Mouse (Mus musculus): ENCODE measurements around the gene Flywch2.
"Not testable (repeated sequence)": the region's sequence is repeated elsewhere in the genome, so short reads cannot be mapped to it uniquely, and the experiment has no call there.

Flywch2 gene

DNA sequence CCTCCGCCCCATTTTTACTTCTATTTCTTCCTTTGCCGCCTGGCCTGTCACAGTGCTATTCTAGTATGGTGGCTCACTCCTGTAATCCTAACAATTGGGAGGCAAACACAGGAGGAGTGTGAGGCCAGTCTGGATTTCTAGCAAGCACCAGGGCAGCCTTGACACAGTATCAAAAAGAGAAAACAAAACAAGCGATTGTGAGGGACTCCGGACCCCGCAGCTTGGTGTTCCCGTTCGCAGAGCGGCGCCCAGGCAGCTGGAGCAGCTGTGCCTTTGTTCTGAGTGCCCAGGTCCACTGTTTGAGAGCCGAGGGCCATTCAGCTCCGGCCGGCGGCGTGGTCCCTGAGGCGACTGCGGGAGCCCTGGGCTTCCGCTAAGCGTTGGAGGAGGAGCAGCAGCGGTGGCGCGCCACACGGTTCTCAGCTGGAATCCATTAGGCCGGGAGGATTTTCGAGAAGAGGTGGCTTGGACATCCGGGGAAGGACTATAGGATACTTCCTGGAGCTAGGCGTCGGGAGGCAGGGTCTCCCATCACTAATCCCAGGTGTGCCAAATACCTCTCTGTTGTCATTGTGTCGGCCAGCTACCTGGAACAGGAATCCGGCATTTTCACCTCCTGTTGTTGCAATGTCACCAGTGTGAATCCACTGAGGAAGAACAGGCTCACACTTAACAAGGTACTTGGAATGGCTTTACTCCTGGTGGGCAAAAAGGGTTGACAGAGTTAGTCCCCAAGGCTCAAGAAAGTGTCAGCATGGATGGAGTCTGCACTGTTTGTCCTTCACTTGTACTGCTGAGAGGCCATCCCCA is 4.6 kb upstream of the Flywch2 start, which contains the start of gene Srrm2:
TSS of gene Srrm2 (plus strand) at position 264 of the 810 bp plus-strand sequence.
- peak; percentile 61 to 74 for DNase-seq

DNA sequence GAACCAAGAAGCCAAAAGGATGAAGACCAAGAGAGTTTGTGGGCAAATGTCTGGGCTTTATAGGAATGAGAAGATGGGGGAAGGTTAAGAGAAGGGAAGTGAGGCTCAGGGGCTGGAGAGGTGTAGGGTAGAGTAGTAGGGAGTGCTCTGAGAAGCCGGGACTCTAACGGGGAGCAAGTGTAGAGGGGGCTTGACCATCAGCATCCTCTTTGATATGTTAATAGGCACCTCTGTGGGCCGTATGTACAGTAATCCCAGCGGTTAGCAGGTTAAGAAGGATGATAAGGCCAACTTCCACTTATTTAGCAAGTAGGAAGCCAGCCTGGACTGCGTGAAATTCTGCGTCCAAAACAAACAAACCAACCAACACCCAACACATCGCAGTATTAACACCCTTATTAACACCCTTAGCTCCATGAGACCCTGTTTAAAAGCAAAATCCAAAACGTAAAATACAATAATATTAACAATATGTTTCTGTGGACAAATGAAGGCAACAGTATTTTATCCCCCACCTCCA is 3.9 kb upstream of the Flywch2 start:
- no peak for DNase-seq

DNA sequence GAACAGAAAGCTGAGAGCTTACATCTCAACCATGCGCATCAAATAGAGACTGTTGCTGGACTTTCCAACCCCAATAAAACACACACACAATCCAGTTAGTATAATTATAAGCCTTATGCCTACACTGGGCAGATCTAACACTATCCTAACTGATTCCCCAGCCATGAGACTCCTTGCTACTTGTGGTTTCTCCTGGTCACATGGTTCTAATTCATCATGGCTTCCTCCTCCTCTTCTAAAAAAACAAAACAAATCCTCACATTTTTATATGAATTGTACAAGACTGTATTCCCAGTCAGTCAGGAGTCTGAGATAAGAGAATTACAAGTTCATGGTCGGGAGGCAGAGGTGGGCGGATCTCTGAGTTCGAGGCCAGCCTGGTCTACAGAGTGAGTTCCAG is 3.1 kb upstream of the Flywch2 start:
- DNase-seq = no peak

DNA sequence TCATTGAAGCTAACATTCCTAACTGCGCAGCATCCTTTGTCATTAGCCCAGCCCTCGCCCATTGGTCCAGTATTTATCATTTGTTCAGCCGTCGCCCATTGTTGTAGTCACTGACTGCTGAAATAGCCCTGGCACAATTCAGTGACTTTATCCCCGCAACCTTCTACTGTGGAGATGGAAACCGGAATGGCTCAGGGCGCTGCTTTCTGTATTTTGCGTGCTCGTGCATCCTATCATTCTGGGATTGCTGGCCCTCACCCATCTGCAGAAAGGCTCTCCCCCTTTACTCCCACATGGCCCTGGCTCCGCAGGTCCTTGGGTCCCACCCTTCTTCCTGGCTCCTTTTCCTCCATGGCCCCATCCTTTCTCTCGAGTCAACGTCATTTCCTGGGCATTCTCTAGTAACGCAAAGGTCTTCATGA is 640 bp upstream of the Flywch2 start:
- peak; percentile 60 to 64 for DNase-seq

DNA sequence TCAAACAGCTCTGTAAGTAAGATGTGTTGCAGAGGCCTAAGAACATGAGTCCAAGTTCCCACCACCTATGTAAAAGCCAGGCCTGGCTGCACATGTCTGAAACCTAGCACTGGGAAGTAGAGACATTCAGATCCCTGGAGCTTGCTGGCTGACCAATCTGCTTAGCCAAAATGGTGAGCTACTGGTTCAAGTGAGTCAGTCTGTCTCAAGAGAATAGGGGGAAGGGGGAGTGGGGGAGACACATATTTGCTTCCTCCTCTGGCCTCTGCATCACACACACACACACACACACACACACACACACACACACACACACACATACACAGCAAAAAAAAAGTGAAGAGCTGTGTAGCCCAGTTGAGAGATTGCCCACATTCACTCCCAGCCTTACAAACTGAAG is 2.5 kb downstream of the Flywch2 start:
- DNase-seq = no peak

DNA sequence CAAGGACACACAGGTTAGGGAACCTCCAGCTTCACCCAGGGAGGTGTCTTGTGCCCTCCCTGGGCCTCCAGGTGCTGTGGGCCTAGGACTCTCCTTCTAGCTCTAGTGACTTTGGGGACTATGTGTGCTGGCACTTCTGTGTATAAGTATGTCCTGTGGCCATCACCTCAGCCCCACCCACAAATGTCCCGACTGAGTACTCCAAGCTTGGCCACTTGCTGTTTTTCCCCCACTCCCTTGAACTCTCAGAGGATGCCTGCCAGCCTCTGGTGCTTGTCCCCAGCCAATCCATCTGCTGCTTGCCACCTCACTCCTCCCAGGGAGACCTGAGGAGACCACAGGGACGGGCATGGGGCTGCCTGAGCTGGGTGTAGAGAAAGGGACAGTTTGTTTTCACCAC is 7.4 kb downstream of the Flywch2 start:
- DNase-seq = no peak

DNA sequence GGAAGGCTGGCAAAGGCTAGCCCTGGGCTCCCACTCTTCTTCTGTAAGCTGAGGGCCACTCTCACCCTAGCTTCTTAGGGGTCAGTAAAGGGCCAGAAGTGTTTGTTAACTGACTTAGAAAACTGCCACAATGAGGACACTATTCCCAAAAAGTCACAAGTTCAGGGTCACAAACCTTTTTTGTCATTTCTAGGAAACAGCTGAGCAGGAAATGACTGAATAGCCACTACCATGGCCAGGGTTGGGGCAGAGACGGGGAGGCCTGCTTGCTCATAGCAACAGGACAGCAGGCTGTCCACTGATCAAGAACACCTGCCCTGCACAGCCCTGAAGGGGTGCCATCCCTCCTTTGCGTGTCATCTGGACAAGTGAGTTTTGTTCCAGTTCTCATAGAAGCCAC is 8.7 kb downstream of the Flywch2 start:
- DNase-seq = no peak

DNA sequence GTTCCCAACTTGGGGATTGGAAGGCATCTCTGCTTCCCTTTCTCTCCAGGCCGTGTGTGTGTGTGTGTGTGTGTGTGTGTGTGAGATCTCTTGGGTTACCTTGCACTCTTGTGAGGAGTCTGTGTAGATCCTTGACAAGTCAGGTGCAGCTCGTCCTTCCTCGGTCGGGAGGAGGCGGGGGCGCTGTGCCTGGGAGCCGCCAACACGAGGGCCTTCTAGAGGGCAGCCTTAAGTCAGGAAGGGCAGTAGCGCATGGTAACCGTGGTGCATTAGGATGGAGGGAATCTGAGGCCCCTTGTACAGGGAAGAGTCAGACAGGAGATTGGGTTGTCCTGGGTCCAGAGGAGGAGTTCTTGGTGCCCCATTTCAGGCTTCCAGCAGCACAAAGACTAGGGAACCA is 9.7 kb downstream of the Flywch2 start:
- no peak for DNase-seq

DNA sequence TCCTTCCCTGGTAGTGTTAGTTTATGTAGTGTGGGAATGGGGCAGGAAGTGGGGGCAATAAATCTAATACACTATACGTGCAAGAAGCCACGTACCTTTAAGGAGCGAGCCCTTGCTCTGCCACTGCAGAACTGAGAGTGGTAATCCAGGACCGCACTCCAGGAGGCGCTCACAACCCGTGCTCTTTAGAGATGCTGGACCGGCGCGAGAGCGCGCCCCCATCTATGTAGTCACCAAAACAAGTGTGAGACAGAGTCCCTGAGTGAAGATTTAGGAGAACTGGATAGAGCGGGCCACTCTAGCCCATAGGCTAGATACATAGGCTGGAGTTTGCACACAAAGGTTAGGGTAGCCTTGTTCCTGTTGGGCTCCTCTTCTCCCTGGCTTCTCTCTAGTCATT is 11.8 kb downstream of the Flywch2 start:
- peak; percentile 83 for DNase-seq

DNA sequence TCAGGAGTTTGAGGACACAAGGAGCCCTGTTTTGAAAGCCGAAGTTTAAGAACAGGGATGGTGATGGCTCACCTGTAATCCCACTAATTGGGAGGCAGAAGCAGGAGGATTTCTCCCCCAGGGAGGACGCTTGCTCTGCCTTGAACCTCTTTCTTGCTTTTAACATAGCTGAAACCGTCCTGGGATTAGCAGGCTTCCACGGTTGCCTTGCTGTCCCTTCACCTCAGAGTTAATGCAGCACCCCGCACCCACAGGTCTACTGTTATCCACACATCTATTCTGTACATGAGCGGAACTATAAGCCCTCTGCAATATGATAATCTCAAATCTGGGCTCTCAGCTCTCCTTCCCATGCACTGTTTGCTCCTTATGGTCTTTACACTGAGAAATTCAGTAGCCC is 12.2 kb downstream of the Flywch2 start:
- DNase-seq = no peak

DNA sequence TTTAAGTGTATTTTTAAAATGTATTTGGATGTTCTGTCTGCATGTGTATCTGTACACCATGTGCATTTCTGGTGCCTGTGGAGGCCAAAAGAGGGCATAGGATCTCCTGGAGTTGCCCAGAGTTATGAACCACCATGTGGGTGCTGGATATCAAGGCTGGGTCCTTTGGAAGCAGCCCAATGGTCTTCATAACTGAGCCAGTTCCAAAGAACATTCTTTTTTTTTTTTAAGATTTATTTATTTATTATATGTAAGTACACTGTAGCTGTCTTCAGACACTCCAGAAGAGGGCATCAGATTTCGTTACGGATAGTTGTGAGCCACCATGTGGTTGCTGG is 13.7 kb downstream of the Flywch2 start:
- not testable (repeated sequence) for DNase-seq

DNA sequence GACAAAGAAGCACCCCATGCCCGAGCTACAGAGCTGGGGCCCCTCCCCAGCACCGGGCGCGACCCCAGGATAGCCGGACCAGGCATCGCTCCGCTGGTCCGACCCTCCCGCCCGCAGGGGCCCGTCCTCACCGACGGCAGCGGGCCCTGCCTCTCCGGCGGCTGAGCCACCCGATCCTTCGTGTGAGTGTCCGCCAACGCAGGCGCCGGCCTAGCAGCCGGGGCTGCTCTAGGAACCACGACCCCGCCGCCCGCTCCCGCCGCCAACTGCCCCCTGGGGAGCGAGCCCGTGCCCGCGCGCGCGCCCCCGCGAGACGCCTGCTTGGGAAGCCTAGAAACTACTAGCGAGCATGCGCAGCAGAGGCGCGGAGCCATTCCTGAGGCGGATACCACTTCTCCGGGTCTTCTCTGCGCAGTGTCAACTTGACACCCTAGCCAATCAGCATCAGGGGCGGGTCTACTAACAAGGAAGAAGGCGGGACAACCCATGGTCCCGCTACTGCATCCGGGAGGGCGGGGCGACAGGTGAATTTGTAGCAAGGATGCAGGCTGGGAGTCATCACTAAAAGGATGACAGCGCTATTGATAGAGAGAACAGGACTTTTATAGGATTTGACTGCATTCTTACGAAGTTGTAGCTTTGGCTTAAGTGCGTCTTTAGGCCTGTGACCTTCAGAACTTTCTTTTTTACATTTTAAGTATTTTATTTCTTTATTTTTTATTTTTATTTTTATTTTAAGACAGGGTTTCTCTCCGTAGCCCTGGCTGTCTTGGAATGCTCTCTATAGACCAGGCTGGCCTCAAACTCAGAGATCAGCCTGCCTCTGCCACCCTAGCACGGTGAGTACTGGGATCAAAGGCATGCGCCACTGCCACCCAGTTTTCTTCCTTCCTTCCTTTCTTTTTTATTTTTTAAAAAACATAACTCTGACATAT is 14.3 kb downstream of the Flywch2 start, which contains the start of gene Flywch1:
TSS of gene Flywch1 (minus strand) at position 319 of the 935 bp plus-strand sequence.
- peak; percentile 99 for DNase-seq

DNA sequence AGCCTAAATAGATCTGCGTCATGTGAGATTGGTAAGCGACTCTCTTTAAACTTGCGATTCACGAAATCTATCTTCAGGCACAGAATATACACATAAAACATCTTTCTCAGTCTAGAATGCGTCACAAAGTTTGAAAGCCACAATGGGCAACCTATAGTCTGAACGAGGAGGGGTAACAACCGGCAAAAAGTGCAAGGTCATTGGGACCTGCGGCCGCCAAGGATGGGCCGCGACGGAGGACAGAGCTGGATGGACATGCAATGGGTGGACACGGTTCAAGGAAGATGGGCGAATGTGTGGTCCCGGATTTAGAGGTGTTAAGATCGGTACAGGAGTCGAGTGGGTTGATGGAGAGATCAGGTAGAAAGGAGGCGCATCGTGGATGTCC is 15.0 kb downstream of the Flywch2 start:
- DNase-seq = no peak

DNA sequence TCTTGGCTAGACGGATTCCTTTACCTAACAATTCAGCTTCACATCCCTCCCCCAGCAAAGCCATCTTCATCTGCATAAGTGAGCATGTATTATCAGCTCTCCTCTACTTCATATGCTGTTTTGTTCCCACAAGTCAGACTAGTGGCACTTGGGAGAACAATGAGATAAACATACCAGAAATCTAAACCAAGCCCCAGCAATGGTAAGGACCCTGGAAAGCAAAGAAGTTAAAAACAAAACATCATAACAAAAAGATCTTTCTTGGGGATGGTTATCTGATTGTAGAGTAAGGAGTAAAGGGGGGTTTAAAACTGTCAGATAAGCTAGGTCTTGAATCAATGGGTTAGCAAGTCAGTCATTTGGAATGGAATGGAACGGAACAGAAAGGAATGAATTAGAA is 15.4 kb downstream of the Flywch2 start:
- DNase-seq = no peak

DNA sequence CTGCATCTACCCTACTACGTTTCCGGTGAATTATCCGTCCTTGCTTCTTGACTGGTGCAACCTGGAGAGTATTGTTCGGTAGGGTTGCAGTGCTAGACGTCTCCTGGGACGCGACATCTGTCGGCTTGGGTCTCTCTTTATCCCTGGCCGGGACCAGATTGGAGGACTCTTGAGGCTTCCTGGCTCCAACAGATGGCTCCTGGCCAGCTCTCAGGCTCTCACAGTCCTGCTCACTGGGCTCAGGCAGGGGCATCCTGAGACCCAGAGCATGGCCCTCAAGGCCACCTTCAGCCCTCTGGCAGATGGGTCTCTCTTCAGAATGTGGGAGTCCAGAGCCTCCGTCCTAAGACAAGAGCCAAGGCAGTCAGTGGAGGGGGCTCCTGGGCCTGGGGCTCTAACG is 22.9 kb downstream of the Flywch2 start:
- DNase-seq = peak; percentile 66 to 67

DNA sequence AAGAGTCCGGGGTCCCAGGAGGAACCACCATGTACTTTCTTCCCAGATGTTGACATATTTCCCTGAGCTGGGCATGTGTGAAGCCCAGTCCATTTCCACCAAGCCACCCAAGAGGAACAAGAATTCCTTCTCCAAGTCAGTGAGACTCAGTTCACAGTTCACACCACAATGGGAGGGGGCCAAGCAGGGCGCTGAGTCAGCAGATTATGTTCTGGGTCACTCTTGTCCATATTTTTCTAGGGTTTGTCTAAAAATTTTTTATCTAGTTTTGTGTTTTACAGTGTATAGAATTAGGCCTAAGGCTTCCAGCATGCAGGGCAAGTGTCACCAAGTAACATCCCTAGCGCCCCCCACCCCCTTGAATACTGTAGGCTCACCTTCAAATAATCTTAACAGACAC is 24.7 kb downstream of the Flywch2 start:
- no peak for DNase-seq

DNA sequence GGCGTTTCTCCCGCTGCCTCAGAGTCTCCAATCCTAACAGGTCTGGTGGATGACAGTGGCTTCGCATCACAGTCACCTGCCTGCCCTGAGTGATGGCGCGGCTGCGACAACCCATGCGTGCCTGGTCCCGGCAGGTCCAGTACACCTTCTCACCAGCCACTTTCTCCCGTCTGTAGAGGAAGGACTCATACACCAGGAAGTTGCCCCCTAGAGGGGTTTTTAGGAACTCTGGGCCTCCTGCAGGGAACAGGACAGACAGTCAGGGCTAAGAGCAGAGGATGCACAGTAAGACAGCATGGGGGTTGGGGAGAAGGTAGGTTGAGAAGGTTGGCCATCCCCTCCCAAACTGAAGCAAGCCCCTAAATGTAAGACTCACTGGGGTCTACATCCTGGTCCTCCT is 25.6 kb downstream of the Flywch2 start:
- no peak for DNase-seq

DNA sequence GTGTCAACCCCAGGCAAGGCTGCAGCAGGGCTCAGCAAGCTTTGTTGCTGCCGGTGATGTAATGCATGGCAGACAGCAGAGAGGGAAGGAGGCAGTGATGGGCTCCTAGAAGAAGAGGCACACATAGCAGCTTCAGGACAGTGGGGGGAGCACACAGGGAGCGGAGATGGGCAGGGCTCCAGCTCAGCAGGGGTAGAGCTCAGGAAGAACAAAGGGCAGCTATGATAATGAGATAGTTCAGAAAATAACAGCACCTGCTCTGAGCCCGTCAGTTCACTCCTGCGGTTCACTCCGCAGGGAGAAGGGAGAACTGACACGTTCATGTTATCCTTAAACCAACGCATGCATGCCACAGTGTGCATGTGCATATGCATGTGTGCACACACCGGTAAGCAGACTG is 27.1 kb downstream of the Flywch2 start:
- DNase-seq = peak; percentile 45 to 57

DNA sequence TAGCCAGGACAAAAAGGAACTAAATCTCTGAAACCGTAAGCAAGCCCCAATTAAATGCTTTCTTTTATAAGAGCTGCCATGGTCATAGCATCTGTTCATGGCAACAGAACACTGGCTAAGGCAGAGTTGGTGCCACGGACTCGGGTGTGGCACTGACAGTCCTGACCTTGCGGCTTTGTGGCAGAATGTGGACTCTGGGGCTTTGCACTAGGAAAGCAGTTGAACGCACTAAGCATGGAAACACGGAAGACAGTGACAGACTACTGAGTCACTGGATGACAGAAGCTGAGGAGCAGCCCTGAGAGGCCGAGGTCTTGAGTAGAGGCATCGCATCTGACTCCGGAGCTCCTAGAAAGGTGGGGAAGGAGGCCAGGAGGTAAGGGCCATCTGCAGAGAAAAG is 28.3 kb downstream of the Flywch2 start:
- DNase-seq = no peak

DNA sequence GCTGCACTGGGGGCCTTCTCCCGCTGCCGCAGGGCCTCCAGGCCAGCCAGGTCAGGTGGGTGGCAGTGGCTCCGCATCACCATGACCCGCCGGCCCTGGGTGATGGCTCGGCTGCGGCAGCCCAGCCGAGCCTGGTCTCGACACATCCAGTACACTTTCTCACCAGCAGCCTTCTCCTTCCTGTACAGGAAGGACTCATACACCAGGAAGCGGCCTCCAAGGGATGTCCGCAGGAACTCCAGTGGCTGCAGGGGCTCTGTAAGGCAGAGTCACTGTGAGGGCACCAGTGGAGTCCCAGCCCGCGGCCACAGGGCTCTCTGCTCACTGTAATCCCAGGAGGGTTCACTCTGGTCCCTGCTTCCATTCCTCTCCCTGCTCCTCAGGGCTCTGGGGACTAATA is 30.2 kb downstream of the Flywch2 start:
- DNase-seq = no peak

DNA sequence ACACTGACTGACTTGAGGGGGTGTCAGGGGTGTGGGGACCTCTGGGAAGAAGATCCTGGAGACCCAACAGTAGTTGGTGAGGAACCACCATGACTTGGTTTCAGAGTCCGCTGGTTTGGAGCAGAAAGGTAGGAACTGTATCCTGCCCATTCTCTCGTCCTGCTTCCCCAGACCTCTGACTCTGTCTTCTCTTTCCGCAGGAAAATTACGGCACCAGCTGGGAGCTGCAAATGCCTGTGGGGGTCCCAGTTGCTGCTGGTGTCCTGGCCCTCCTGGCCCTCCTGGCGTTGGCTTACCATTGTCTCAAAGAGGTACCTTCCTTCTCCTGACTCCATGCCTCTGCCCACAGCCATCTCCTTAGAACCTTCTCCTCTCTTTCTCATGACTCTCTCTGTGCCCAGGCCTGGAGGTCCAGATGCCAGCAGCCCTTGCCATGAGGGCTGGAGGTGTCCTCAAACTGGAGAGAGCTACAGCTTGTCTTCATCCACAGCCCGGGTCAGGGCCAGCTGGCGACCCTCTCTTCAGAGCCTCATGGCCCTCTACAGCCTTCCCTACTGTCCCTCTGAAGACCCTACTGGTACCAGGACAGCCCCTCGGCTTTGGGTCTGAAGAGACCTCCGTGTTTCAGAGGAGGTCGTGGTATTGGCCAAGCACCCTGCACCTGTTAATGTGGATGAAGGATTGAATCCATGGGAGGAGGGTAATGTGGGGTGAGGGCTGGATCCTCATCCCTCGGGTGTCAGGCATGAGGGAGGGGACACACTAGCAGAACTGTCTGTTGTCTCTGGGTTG is 36.3 kb downstream of the Flywch2 start:
- DNase-seq = no peak

DNA sequence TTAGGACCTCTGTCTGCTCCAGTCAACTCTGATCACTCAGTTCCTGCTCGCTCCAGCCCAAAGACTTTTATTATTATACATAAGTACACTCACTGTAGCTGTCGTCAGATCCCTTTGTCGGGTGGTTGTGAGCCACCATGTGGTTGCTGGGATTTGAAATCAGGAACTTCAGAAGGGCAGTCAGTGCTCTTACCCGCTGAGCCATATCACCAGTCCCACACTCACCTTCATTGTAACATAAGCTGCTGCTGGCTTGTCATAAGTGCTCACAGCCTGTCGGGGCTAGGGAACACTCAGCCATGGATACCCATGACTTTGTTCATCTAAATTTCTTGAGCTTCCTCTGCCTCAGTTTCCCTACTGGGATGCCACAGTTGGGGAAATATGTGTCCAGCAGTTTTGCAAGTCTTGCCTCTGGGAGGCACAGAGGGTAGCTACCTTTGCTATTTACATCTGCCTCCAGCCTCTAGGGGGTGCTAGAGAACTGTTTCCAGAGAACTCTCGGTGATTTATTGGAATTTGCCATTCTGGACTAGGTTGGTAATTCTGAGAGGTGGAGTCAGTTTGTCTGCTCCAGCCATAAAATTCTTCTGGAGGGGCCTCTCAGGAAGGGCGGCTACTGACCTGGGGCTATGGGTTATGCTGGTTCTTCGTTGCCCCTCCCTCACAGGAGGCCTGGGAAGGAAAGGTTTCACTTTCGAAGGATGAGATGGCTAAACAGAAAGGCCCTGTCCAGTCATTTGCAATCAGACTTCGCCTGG is 37.1 kb downstream of the Flywch2 start:
- DNase-seq = peak; percentile 83

All from cerebellum, adult 18-20 months (tissue).